Mouse (Mus musculus) embryonic fibroblast, embryonic 13.5 days (primary cell): ENCODE results near the gene Pygm.

Experiments used
- CTCF ChIP-seq: IDR thresholded peaks from 2 replicates; pipeline ENCODE4 v1.5.1; 2011; ENCODE audit warnings: mild to moderate bottlenecking, control low read depth, low read length, moderate library complexity, borderline replicate concordance; ENCODE audit not compliant: insufficient read depth
- POLR2A ChIP-seq: IDR thresholded peaks from 2 replicates; pipeline ENCODE4 v1.6.1; 2011; ENCODE audit warnings: low read depth, mild to moderate bottlenecking, control low read depth, low read length, moderate library complexity

DNA sequence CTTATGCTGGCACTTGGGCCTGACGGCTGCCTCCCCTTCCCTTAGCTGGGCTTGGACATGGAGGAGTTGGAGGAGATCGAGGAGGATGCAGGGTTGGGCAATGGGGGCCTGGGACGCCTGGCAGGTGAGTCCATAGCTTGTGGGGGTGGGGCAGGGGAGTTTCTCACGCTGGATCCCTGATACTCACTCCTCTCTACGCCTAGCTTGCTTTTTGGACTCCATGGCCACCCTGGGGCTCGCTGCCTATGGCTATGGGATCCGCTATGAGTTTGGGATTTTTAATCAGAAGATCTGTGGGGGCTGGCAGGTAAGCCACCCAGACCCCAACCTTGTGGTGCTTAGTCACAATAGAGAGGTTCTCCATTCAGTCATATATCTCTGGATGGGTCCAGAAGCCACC, 1.6 kb downstream of the Pygm start:
- TF ChIP-seq POLR2A (no peak), CTCF (no peak)
